Mouse (Mus musculus): ENCODE data around the gene 4632433K11Rik. TPM values are rescaled to one million over a fixed set of nuclear protein-coding genes. Genes with fewer than 3 reads are reported as not detected.

Gene 4632433K11Rik
- polyA plus RNA-seq, 1 experiment, result not detected

DNA sequence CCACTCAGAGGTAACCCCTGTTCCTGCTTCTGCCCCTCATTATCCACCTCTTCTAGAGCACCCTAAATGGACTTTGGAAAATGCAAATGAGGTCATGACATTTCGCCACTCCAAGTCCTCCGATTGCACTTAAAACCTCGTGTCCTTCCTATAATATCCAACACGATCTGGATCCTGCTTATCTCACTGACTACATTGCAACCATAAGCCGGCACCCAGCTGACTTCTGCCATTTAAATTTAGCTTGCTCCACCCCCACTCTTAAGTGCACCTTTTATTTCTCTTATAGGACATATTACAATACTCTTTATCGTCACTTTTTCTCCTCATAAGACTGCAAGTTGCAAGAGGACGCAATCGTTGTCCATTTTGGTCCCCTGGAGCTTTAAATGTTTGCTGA lies 3.5 kb downstream of the 4632433K11Rik start:
- Histone ChIP-seq H3K27me3 (replicated peaks) (no peaks in the 10 kb centered on the region), H3K4me1 (peaks cover 28% of the 10 kb centered on the region), H3K4me3 (replicated peaks) (peak overlapping the region; percentile 97), H3K36me3 (replicated peaks; ENCODE audit: low read length) (peaks cover 52% of the 10 kb centered on the region), H3K9me3 (no peaks in the 10 kb centered on the region)
- TF ChIP-seq GATA1 (IDR thresholded peaks at IDR 0.05; ENCODE audit: borderline replicate concordance, low read length) (no peak), FLI1 (IDR thresholded peaks at IDR 0.05; ENCODE audit: low read length) (no peak)

DNA sequence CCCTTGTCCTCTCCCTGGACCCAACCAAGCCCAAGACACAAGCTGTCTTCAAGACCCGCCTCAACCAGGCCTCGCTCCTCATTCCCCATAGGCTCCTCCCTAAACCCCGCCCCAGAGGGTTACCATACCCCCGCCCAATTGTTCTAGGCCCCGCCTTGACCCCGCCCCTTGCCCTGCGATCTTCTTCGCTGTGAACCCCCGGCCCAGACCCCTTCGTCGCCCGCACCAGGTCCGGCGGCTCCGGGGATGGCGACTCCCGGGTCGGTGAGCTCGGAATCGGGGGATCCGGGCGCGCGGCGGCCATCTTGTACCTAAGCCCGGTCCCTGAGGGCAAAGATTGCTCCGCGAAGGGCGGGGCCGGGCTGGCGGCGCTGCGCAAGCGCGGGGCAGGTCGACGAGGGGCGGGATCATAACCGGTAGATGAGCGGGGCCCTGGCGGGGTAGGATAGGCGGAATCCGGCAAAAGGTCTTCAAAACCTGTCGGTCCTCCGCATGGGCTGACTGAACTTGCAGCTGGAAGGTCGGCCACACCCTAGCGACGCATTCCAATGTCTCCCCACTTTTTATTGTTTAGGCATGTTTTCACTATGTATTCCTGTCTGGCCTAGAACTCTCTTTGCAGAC lies 4.3 kb downstream of the 4632433K11Rik start, which contains the start of gene Zfp784:
Zfp784 (minus strand) TSS at position 338 of the 624 bp plus-strand sequence.
- Histone ChIP-seq H3K4me1 (peaks cover 28% of the 10 kb centered on the region), H3K27me3 (replicated peaks) (no peaks in the 10 kb centered on the region), H3K4me3 (replicated peaks) (peak within 1 kb of the TSS; percentile 97), H3K9me3 (no peaks in the 10 kb centered on the region), H3K36me3 (replicated peaks; ENCODE audit: low read length) (peaks cover 45% of the 10 kb centered on the region)
- TF ChIP-seq GATA1 (IDR thresholded peaks at IDR 0.05; ENCODE audit: borderline replicate concordance, low read length), result no peak
- no peak for TF ChIP-seq FLI1 (IDR thresholded peaks at IDR 0.05; ENCODE audit: low read length)

DNA sequence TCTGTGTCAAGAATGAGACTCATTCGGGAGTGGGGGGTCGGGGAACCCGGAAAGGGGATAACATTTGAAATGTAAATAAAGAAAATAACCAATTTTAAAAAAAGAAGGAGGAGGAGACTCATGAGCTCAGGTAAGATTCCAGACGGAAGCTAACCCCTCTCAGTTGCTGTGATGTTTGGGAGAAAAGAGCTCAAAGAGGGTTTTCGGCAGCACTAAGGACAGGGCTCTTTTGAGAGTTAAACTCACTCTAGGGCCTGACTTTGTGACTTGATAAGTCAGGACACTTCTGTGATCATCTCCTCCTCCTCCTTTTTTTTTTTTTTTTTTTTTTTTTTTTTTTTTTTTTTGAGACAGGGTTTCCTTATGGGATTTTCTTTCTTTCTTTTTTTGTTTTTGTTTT lies 5.0 kb downstream of the 4632433K11Rik start:
- peaks cover 28% of the 10 kb centered on the region for H3K4me1 ChIP-seq
- H3K4me3 ChIP-seq (replicated peaks), result peak overlapping the region; percentile 97
- TF ChIP-seq GATA1 (IDR thresholded peaks at IDR 0.05; ENCODE audit: borderline replicate concordance, low read length) (no peak), FLI1 (IDR thresholded peaks at IDR 0.05; ENCODE audit: low read length) (no peak)
- H3K9me3 ChIP-seq, result no peaks in the 10 kb centered on the region
- H3K27me3 ChIP-seq (replicated peaks), result no peaks in the 10 kb centered on the region
- peaks cover 41% of the 10 kb centered on the region for H3K36me3 ChIP-seq (replicated peaks; ENCODE audit: low read length)

DNA sequence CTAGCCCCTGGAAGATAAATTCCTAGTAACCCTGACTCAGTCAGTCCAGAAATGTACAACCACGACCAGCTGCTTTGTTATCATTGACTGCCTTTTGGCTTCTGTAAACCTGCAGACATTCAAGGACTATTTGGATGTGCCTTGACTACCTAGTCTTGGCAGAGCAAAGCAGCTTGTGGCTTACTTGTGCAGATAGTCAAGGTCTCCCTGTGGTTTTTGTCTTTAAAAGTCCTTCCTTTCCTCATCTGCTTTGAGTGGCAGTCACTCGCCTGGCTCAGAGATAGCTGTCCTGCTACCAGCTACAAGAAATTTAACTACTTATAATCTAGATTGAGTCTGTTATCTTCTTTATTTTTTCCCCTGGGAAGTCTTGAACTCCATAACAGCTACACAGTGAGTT lies 11.1 kb downstream of the 4632433K11Rik start:
- Histone ChIP-seq H3K4me3 (replicated peaks) (no peak overlapping the region), H3K27me3 (replicated peaks) (peaks cover 10% of the 10 kb centered on the region), H3K9me3 (peaks cover 7% of the 10 kb centered on the region), H3K36me3 (replicated peaks; ENCODE audit: low read length) (peaks cover 14% of the 10 kb centered on the region), H3K4me1 (peaks cover 29% of the 10 kb centered on the region)
- no peak for TF ChIP-seq GATA1 (IDR thresholded peaks at IDR 0.05; ENCODE audit: borderline replicate concordance, low read length)
- no peak for TF ChIP-seq FLI1 (IDR thresholded peaks at IDR 0.05; ENCODE audit: low read length)

DNA sequence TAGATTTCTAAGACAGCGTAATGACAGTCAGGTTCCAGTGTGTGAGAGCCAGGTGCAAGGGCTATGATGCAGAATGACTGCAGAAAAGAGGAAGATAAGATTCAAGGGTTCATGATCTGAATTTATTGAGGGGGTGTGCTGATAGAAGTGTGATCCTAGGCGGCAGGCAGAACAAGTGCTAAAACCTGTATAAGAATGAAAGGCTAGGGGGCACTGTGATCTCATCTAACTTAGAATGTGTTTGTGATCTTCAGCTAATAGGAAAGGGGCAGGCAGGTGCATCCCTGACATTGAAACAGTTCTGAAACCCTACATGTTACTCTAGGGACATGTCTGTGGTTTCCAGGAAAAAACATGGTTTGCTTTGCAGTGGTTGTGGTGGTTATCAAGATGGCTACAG lies 12.2 kb downstream of the 4632433K11Rik start:
- H3K4me3 ChIP-seq (replicated peaks), result no peak overlapping the region
- peaks cover 7% of the 10 kb centered on the region for H3K9me3 ChIP-seq
- H3K36me3 ChIP-seq (replicated peaks; ENCODE audit: low read length), result peaks cover 9% of the 10 kb centered on the region
- peaks cover 36% of the 10 kb centered on the region for H3K4me1 ChIP-seq
- H3K27me3 ChIP-seq (replicated peaks), result peaks cover 20% of the 10 kb centered on the region
- TF ChIP-seq FLI1 (IDR thresholded peaks at IDR 0.05; ENCODE audit: low read length) (no peak), GATA1 (IDR thresholded peaks at IDR 0.05; ENCODE audit: borderline replicate concordance, low read length) (no peak)

DNA sequence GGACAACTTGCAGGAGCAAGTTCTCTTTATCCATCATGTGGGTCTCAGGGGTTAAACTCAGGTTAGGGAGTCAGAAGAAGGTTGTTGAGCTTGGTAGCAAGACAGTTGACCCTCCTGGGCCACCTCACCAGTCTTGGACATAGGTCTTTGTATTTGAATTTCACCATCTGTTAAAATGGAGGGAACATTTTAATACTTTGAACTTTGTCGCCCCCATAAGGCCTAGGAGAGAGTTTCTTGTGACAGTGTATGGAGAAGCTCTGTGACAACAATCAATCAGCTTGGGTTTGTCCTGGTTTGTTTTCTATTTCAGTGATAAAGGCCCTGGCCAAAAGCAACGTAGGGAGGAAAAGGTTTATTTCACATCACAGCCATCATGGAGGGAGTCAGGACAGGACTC lies 13.4 kb downstream of the 4632433K11Rik start:
- Histone ChIP-seq H3K9me3 (peaks cover 7% of the 10 kb centered on the region), H3K4me1 (peaks cover 48% of the 10 kb centered on the region), H3K36me3 (replicated peaks; ENCODE audit: low read length) (peaks cover 4% of the 10 kb centered on the region), H3K27me3 (replicated peaks) (peaks cover 32% of the 10 kb centered on the region), H3K4me3 (replicated peaks) (no peak overlapping the region)
- TF ChIP-seq FLI1 (IDR thresholded peaks at IDR 0.05; ENCODE audit: low read length) (no peak), GATA1 (IDR thresholded peaks at IDR 0.05; ENCODE audit: borderline replicate concordance, low read length) (no peak)

DNA sequence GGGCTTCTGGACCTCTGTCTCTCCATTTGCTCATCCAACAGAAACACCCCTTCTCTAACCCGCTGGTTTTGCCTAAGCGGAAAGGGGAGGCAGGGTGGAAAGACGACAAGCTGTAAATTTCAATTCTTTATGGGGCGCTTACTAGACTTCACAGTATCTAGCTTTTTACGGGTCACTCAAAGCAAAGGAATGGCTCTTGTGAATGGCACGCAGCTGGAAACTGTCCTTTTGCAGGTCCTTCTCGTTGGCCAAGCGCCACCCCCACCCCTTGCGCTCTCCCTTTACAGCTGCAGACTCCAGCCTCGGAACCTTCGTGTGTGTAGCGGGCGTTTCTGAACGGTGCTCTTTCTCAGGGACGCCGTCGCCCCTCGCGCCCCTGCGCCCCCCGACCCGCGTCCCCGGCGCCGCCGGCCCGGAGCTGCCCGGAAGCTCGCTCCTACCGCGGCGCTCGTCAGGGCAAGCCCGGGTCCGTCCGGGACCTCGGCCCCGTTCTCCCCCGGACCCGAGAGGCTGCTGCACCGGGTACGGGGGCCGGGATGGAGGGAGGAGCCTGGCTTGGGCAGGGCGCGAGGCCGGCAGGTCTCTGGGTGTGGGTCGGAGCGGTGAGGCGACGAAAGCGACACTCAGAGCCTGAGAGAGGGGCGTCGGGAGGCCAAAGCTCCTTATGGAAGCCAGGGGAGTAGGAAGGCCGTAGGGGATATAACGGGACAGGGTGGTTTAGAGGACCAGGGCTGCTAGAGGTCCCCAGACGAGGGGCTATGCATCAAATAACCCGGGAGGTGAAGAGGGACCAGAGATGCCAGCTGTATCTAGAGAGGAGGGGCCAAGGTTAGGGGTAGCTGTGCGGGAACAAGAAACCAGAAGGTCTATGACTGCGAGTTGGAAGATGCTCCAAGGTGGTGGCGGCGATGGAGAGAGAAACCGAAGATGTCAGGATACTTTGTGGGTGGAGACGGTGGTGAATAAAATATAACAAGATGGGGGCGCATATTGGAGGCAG lies 17.6 kb downstream of the 4632433K11Rik start, which contains the start of gene Zfp580:
Zfp580 (plus strand) TSS at position 346 of the 1,000 bp plus-strand sequence.
- H3K4me3 ChIP-seq (replicated peaks), result peak within 1 kb of the TSS; percentile 93
- no peak for TF ChIP-seq FLI1 (IDR thresholded peaks at IDR 0.05; ENCODE audit: low read length)
- no peak for TF ChIP-seq GATA1 (IDR thresholded peaks at IDR 0.05; ENCODE audit: borderline replicate concordance, low read length)
- H3K27me3 ChIP-seq (replicated peaks), result peaks cover 74% of the 10 kb centered on the region
- peaks cover 12% of the 10 kb centered on the region for H3K9me3 ChIP-seq
- H3K4me1 ChIP-seq, result peaks cover 61% of the 10 kb centered on the region
- no peaks in the 10 kb centered on the region for H3K36me3 ChIP-seq (replicated peaks; ENCODE audit: low read length)

DNA sequence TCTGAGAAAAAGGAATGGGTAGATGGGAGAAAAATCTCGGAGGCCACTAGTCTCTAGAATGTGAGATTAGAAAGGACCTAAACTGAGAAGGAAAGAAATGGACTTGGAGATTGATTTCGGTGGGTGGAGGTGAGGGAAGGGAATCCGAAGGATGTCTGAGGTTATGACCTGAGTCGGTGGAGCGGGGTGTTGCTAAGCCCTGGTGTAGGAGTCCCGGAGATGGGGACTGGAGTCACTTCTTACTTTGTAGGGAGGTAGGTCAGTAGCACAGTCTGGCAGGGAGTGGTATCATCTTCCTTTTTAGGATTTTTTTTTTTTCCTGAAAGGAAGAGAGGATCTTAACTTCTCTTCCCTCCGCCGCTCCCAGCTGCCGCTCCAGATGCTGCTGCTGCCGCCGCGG lies 18.5 kb downstream of the 4632433K11Rik start:
- no peaks in the 10 kb centered on the region for H3K36me3 ChIP-seq (replicated peaks; ENCODE audit: low read length)
- H3K9me3 ChIP-seq, result peaks cover 14% of the 10 kb centered on the region
- H3K4me1 ChIP-seq, result peaks cover 62% of the 10 kb centered on the region
- H3K4me3 ChIP-seq (replicated peaks), result peak overlapping the region; percentile 93
- peaks cover 83% of the 10 kb centered on the region for H3K27me3 ChIP-seq (replicated peaks)
- no peak for TF ChIP-seq GATA1 (IDR thresholded peaks at IDR 0.05; ENCODE audit: borderline replicate concordance, low read length)
- TF ChIP-seq FLI1 (IDR thresholded peaks at IDR 0.05; ENCODE audit: low read length), result no peak

DNA sequence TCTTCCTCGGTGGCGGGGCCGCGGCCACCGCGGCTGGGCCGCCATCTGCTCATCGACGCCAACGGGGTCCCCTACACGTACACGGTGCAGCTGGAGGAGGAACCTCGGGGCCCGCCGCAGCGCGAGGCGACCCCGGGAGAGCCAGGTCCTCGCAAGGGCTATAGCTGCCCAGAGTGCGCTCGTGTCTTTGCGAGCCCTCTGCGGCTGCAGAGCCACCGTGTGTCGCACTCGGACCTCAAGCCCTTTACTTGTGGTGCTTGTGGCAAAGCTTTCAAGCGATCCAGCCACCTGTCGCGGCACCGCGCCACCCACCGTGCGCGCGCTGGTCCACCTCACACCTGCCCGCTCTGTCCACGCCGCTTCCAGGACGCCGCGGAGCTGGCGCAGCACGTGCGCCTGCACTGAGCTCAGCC lies 19.0 kb downstream of the 4632433K11Rik start:
- Histone ChIP-seq H3K27me3 (replicated peaks) (peaks cover 88% of the 10 kb centered on the region), H3K4me3 (replicated peaks) (peak overlapping the region; percentile 93), H3K9me3 (peaks cover 14% of the 10 kb centered on the region), H3K36me3 (replicated peaks; ENCODE audit: low read length) (no peaks in the 10 kb centered on the region), H3K4me1 (peaks cover 67% of the 10 kb centered on the region)
- TF ChIP-seq GATA1 (IDR thresholded peaks at IDR 0.05; ENCODE audit: borderline replicate concordance, low read length) (no peak), FLI1 (IDR thresholded peaks at IDR 0.05; ENCODE audit: low read length) (no peak)
